Mouse (Mus musculus): ENCODE results near the gene Olfr1218.
"Not testable (repeated sequence)": the region's sequence is repeated elsewhere in the genome, so short reads cannot be mapped to it uniquely, and the experiment has no call there.

The Olfr1218 gene

GRCm38 (mm10) chr2:89061087-89061486, at the start of gene Olfr1218:
Olfr1218 (minus strand) TSS chr2:89061187.
- CTCF ChIA-PET: no interaction called here

- CTCF ChIA-PET: no interaction called here
These were observed 45.7 kb upstream of the Olfr1218 start, which contains the start of gene Olfr1220 for GRCm38 (mm10) chr2:89106735-89107134. Olfr1220 (minus strand) TSS chr2:89106835.

GRCm38 (mm10) chr2:89105651-89106050, 44.7 kb upstream of the Olfr1218 start:
- CTCF ChIA-PET: no interaction called here

GRCm38 (mm10) chr2:89093848-89094247, 32.9 kb upstream of the Olfr1218 start:
- CTCF ChIA-PET: no interaction called here

GRCm38 (mm10) chr2:89083413-89083812, 22.4 kb upstream of the Olfr1218 start, which contains the start of gene Olfr1219:
Olfr1219 (minus strand) TSS chr2:89083513.
- CTCF ChIA-PET: no interaction called here

GRCm38 (mm10) chr2:89081487-89081886, 20.5 kb upstream of the Olfr1218 start:
- CTCF ChIA-PET: no interaction called here

- CTCF ChIA-PET: no interaction called here
These were observed 29.0 kb downstream of the Olfr1218 start, which contains the start of gene Olfr1217 for GRCm38 (mm10) chr2:89031965-89032364. Olfr1217 (minus strand) TSS chr2:89032065.

GRCm38 (mm10) chr2:89021436-89021835, 39.6 kb downstream of the Olfr1218 start:
- CTCF ChIA-PET: not testable (repeated sequence)

GRCm38 (mm10) chr2:89018240-89018639, 42.7 kb downstream of the Olfr1218 start, which contains the start of gene Olfr1216:
Olfr1216 (minus strand) TSS chr2:89018340.
- CTCF ChIA-PET: no interaction called here

- CTCF ChIA-PET: no interaction called here
These were observed 54.1 kb downstream of the Olfr1218 start, which contains the start of gene Olfr1215 for GRCm38 (mm10) chr2:89006873-89007272. Olfr1215 (minus strand) TSS chr2:89006973.

All from spleen, embryonic (tissue).